17 mouse cellular contexts compared by ENCODE assay signal in genomic region chr12:99942441-99942840, GRCm38 (mm10). TPM values are rescaled to one million over a fixed set of nuclear protein-coding genes. Genes with fewer than 3 reads are reported as not detected.
A peak's percentile ranks its signal among the peaks of the same experiment; 100 is the strongest.
DNase-seq lines count a peak whose midpoint lies in the region; ATAC-seq lines count a peak whose summit lies in the region.
"Had no signal": no experiment of that assay in that cellular context is flagged by ENCODE, and none has a peak within 500 bp of the region (broad histone marks: within the 10 kb centered on the region; RNA-seq: fewer than 3 reads in every experiment).

No protein-coding gene starts in this region.

- H3K4me3 ChIP-seq in intestine, embryonic 16.5 days (ENCODE audit: low read length), result no peak overlapping the region
- H3K4me3 ChIP-seq: heart, embryonic 12.5 days; midbrain, embryonic 12.5 days had no signal

- H3K4me1 ChIP-seq in intestine, embryonic 16.5 days (ENCODE audit: control insufficient read depth, insufficient read depth, low read length), result no peaks in the 10 kb centered on the region
- H3K4me1 ChIP-seq: midbrain, embryonic 12.5 days had no signal

- H3K27ac ChIP-seq in intestine, embryonic 16.5 days (ENCODE audit: low read length), result no peak overlapping the region
- H3K27ac ChIP-seq: midbrain, embryonic 12.5 days had no signal

- H3K9ac ChIP-seq in intestine, embryonic 16.5 days (ENCODE audit: low read depth, low read length), result no peak overlapping the region
- H3K9ac ChIP-seq: heart, embryonic 12.5 days; midbrain, embryonic 12.5 days had no signal

- peak; percentile 74 for DNase-seq in layer of hippocampus, adult 9-11 months
- no peak for DNase-seq in layer of hippocampus, postnatal 36 days
- DNase-seq in B cell, adult 2 months, result peak; percentile 34 to 38
- DNase-seq in natural killer cell, adult 2 months (ENCODE audit: low spot score in 2 of 2), result peak; percentile 74 to 86
- DNase-seq in ovary, postnatal 10 days (ENCODE audit: low spot score), result no peak
- DNase-seq: adrenal gland, postnatal 14 days; cerebellum, postnatal 10 days; heart, postnatal 4 days; kidney, adult 9 months; right cerebral cortex, postnatal 4 days; thymus, postnatal 36 days had no signal

- ATAC-seq in granulocyte monocyte progenitor cell, adult 5-6 weeks (replicated peaks; ENCODE audit: poor library complexity, severe bottlenecking), result peak; percentile 88
- no peak for ATAC-seq in intestine, embryonic 16.5 days
- ATAC-seq in CD4-positive, CD25-positive, alpha-beta regulatory T cell, adult 4 months, result no peak

- no peak overlapping the region for H3K4me2 ChIP-seq in intestine, embryonic 16.5 days (ENCODE audit: low read depth, low read length)
- H3K4me2 ChIP-seq: heart, embryonic 12.5 days; midbrain, embryonic 12.5 days had no signal

- H3K36me3 ChIP-seq in intestine, embryonic 16.5 days (ENCODE audit: control insufficient read depth, insufficient read depth, low read length), result no peaks in the 10 kb centered on the region

- no peaks in the 10 kb centered on the region for H3K27me3 ChIP-seq in intestine, embryonic 16.5 days (replicated peaks; ENCODE audit: control insufficient read depth, insufficient read depth, low read length)
- H3K27me3 ChIP-seq: heart, embryonic 12.5 days; midbrain, embryonic 12.5 days had no signal

- WGBS in intestine, embryonic 16.5 days, result 73% methylated on average over 8 of the region's 8 CpGs

- no peaks in the 10 kb centered on the region for H3K9me3 ChIP-seq in intestine, embryonic 16.5 days (ENCODE audit: control insufficient read depth, low read length)
- H3K9me3 ChIP-seq: heart, embryonic 12.5 days; midbrain, embryonic 12.5 days had no signal

RNA-seq across cellular contexts. Expression of gene Kcnk13, which starts 21.9 kb away (rescaled TPM):
- total RNA-seq in layer of hippocampus, postnatal 36 days (2021), result 1 to 10 TPM; 7.4 TPM
- 1.2 TPM in 2 replicates for total RNA-seq in granulocyte monocyte progenitor cell, adult 5-6 weeks (2014; fragmentation: Nextera tagmentation)
- total RNA-seq in granulocyte monocyte progenitor cell, adult 5-6 weeks (2017), result 0.15 and 0.65 TPM in 2 replicates
- polyA plus RNA-seq in intestine, embryonic 16.5 days (2015; fragmentation: Nextera tagmentation; extraction: Ambion mirVana), result 0.64 TPM in 2 replicates
- polyA plus RNA-seq in CD4-positive, CD25-positive, alpha-beta regulatory T cell, adult 4 months (2017; shearing (Covaris generic)), result not detected

RNA-seq across cellular contexts. Expression of gene Tdp1, which starts 58.1 kb away (rescaled TPM):
- 10 to 100 TPM; 26.3 to 31.8 TPM for total RNA-seq in layer of hippocampus, postnatal 36 days (2021)
- 38.1 and 41.9 TPM in 2 replicates for total RNA-seq in granulocyte monocyte progenitor cell, adult 5-6 weeks (2014; fragmentation: Nextera tagmentation)
- total RNA-seq in granulocyte monocyte progenitor cell, adult 5-6 weeks (2017), result 19.0 and 22.6 TPM in 2 replicates
- polyA plus RNA-seq in intestine, embryonic 16.5 days (2015; fragmentation: Nextera tagmentation; extraction: Ambion mirVana), result 39.0 and 43.9 TPM in 2 replicates
- polyA plus RNA-seq in CD4-positive, CD25-positive, alpha-beta regulatory T cell, adult 4 months (2017; shearing (Covaris generic)), result 10 to 100 TPM; 25.4 to 34.4 TPM

RNA-seq across cellular contexts. Expression of gene Efcab11, which starts 58.2 kb away (rescaled TPM):
- under 1 TPM; 0.17 to 0.86 TPM for total RNA-seq in layer of hippocampus, postnatal 36 days (2021)
- 3.5 and 5.3 TPM in 2 replicates for total RNA-seq in granulocyte monocyte progenitor cell, adult 5-6 weeks (2014; fragmentation: Nextera tagmentation)
- total RNA-seq in granulocyte monocyte progenitor cell, adult 5-6 weeks (2017), result 5.9 and 9.3 TPM in 2 replicates
- 7.9 and 9.7 TPM in 2 replicates for polyA plus RNA-seq in intestine, embryonic 16.5 days (2015; fragmentation: Nextera tagmentation; extraction: Ambion mirVana)
- 1 to 10 TPM; 1.0 to 1.5 TPM for polyA plus RNA-seq in CD4-positive, CD25-positive, alpha-beta regulatory T cell, adult 4 months (2017; shearing (Covaris generic))
- total RNA-seq: gastrocnemius, adult 8-10 months had no signal

Comparison
In these comparisons a context has a peak if more than half of its experiments do, and no peak if none do; other contexts are left out.
1. DNase-seq: peak in layer of hippocampus, adult 9-11 months (single experiment), B cell, adult 2 months (2 of 2) and natural killer cell, adult 2 months (2 of 2); none in layer of hippocampus, postnatal 36 days (0 of 2) and ovary, postnatal 10 days (single experiment).